Mouse (Mus musculus) liver, adult 2 months (tissue): ENCODE measurements at regions not wholly inside any gene's neighbourhood (a gene's known extent, or its start where the extent isn't known, plus 50 kb on each side); places are given as distances from the start of the nearest gene placed in this dataset.

Experiments
- CTCF ChIP-seq: fragments of 200-500 bp; IDR thresholded peaks from 2 replicates; pipeline ENCODE4 v1.5.1; 2011; ENCODE audit warnings: low read depth, low read length, control low read depth
- POLR2A ChIP-seq: fragments of 200-500 bp; IDR thresholded peaks from 2 replicates; pipeline ENCODE4 v1.6.1; 2011; ENCODE audit warnings: low read length, control low read depth; ENCODE audit not compliant: insufficient read depth; ENCODE audit errors: extremely low read depth

- TF ChIP-seq CTCF (no peak), POLR2A (no peak)
Observed at GRCm38 (mm10) chr8:36338628-36339027, 573.0 kb downstream of the Gm19410 start.
